Comparison of ENCODE assay signal across 12 mouse cellular contexts in genomic region chr5:38879989-38880706, GRCm38 (mm10). TPM values are rescaled to one million over a fixed set of nuclear protein-coding genes. Genes with fewer than 3 reads are reported as not detected.
A peak's percentile ranks its signal among the peaks of the same experiment; 100 is the strongest.
DNase-seq lines count a peak whose midpoint lies in the region; ATAC-seq and TF ChIP-seq lines count a peak whose summit lies in the region.
"Had no signal": no experiment of that assay in that cellular context is flagged by ENCODE, and none has a peak within 500 bp of the region (broad histone marks: within the 10 kb centered on the region; RNA-seq: fewer than 3 reads in every experiment).

No protein-coding gene starts in this region.

- 45% methylated on average over 11 of the region's 11 CpGs for WGBS in liver, postnatal 0 days (ENCODE audit: insufficient replicate concordance)

- no peak overlapping the region for H3K27ac ChIP-seq in liver, postnatal 0 days (ENCODE audit: low read depth)
- H3K27ac ChIP-seq: limb, embryonic 12.5 days; stomach, embryonic 15.5 days had no signal

- no peak overlapping the region for H3K4me2 ChIP-seq in liver, postnatal 0 days (ENCODE audit: low read depth, low read length)
- H3K4me2 ChIP-seq: limb, embryonic 12.5 days; stomach, embryonic 15.5 days had no signal

- TF ChIP-seq CTCF in C2C12 (IDR thresholded peaks at IDR 0.05; ENCODE audit: control insufficient read depth, insufficient read depth, insufficient read length): no peak
- no peak for TF ChIP-seq CTCF in liver, postnatal 0 days (IDR thresholded peaks at IDR 0.05; ENCODE audit: low read depth)

- no peaks in the 10 kb centered on the region for H3K4me1 ChIP-seq in liver, postnatal 0 days (ENCODE audit: insufficient read depth)

- H3K36me3 ChIP-seq in C2C12 (ENCODE audit: control insufficient read depth, insufficient read depth): no peaks in the 10 kb centered on the region
- H3K36me3 ChIP-seq in liver, postnatal 0 days (replicated peaks; ENCODE audit: insufficient read depth, low read length): no peaks in the 10 kb centered on the region
- H3K36me3 ChIP-seq: limb, embryonic 12.5 days; stomach, embryonic 15.5 days had no signal

- no peak for TF ChIP-seq EP300 in liver, postnatal 0 days (IDR thresholded peaks at IDR 0.05; ENCODE audit: low read depth)

- H3K79me3 ChIP-seq in C2C12 (ENCODE audit: low read depth): no peaks in the 10 kb centered on the region

- intact Hi-C loops in gastrocnemius, postnatal 14 days (cut with DNase I; ENCODE audit: low total_unique reads): no loop called here

- H3K4me3 ChIP-seq in C2C12 (ENCODE audit: insufficient read depth, poor library complexity, severe bottlenecking): no peak overlapping the region
- no peak overlapping the region for H3K4me3 ChIP-seq in liver, postnatal 0 days (ENCODE audit: low read depth, low read length)
- H3K4me3 ChIP-seq: erythroblast, embryonic 14.5 days; limb, embryonic 12.5 days; stomach, embryonic 15.5 days had no signal

- no peak overlapping the region for H3ac ChIP-seq in C2C12 (ENCODE audit: control insufficient read depth, insufficient read length, low read depth)

- H3K27me3 ChIP-seq in C2C12 (ENCODE audit: control insufficient read depth, insufficient read depth, insufficient read length): no peaks in the 10 kb centered on the region
- no peaks in the 10 kb centered on the region for H3K27me3 ChIP-seq in liver, postnatal 0 days (ENCODE audit: insufficient read depth, low read length)
- H3K27me3 ChIP-seq: stomach, embryonic 15.5 days had no signal

- H3K9ac ChIP-seq in liver, postnatal 0 days (replicated peaks): no peak overlapping the region
- H3K9ac ChIP-seq: limb, embryonic 12.5 days; stomach, embryonic 15.5 days had no signal

- no peak for ATAC-seq in megakaryocyte, adult 5-6 weeks (ENCODE audit: poor library complexity, severe bottlenecking)
- ATAC-seq in liver, postnatal 0 days: no peak

- peak; percentile 24 for DNase-seq in embryo, embryonic 10 days (ENCODE audit: low spot score)
- no peak for DNase-seq in embryo, embryonic 9.5 days (ENCODE audit: extremely low spot score)
- peak; percentile 10 for DNase-seq in kidney, postnatal 14 days
- no peak for DNase-seq in kidney, adult 11 months
- DNase-seq in gastrocnemius, postnatal 14 days: peak; percentile 35
- no peak for DNase-seq in liver, postnatal 0 days
- DNase-seq: heart, postnatal 36 days had no signal

- no peaks in the 10 kb centered on the region for H3K79me2 ChIP-seq in C2C12 (ENCODE audit: control insufficient read depth, insufficient read depth)

- no peaks in the 10 kb centered on the region for H3K9me3 ChIP-seq in liver, postnatal 0 days (ENCODE audit: low read length)
- H3K9me3 ChIP-seq: limb, embryonic 12.5 days; stomach, embryonic 15.5 days had no signal

TF ChIP-seq in C2C12, 6 proteins besides CTCF, POLR2A, EP300 and RAD21:
- TF ChIP-seq MYOD1 (IDR thresholded peaks at IDR 0.05; ENCODE audit: control insufficient read depth, insufficient read length, low read depth) (peak; percentile 46), USF1 (IDR thresholded peaks at IDR 0.05; ENCODE audit: low read depth) (no peak), CEBPB (IDR thresholded peaks at IDR 0.05; ENCODE audit: low read depth) (no peak), FOSL1 (IDR thresholded peaks at IDR 0.05; ENCODE audit: insufficient read depth, low read length, poor library complexity, severe bottlenecking) (no peak)
TF ChIP-seq in C2C12: peak in this region for 1.

RNA-seq across cellular contexts. Expression of gene Clnk, which starts 3.5 kb away (rescaled TPM):
- polyA plus RNA-seq in C2C12 (2012; fragmentation: generic; extraction: Trizol): not detected
- total RNA-seq in gastrocnemius, postnatal 14 days (2021): not detected
- 0.25 and 0.38 TPM in 2 replicates for total RNA-seq in megakaryocyte, adult 5-6 weeks (2015)
- 0.29 and 0.33 TPM in 2 replicates for total RNA-seq in megakaryocyte, adult 5-6 weeks (2017)
- polyA plus RNA-seq in liver, postnatal 0 days (2015; fragmentation: Nextera tagmentation; extraction: Ambion mirVana): 0.12 and 0.20 TPM in 2 replicates
- total RNA-seq: heart, postnatal 36 days had no signal
- polyA plus RNA-seq: erythroblast, embryonic 14.5 days; limb, embryonic 12.5 days had no signal

Comparison
In these comparisons a context has a peak if more than half of its experiments do, and no peak if none do; other contexts are left out.
1. DNase-seq: peak in embryo, embryonic 10 days (single experiment), kidney, postnatal 14 days (single experiment) and gastrocnemius, postnatal 14 days (single experiment); none in embryo, embryonic 9.5 days (single experiment), kidney, adult 11 months (single experiment) and liver, postnatal 0 days (single experiment).